Mouse (Mus musculus): ENCODE data around the gene Six5. TPM values are rescaled to one million over a fixed set of nuclear protein-coding genes. Genes with fewer than 3 reads are reported as not detected.

The Six5 gene
- polyA plus RNA-seq, 1 experiment from 2014 or later = 7.4 TPM

DNA sequence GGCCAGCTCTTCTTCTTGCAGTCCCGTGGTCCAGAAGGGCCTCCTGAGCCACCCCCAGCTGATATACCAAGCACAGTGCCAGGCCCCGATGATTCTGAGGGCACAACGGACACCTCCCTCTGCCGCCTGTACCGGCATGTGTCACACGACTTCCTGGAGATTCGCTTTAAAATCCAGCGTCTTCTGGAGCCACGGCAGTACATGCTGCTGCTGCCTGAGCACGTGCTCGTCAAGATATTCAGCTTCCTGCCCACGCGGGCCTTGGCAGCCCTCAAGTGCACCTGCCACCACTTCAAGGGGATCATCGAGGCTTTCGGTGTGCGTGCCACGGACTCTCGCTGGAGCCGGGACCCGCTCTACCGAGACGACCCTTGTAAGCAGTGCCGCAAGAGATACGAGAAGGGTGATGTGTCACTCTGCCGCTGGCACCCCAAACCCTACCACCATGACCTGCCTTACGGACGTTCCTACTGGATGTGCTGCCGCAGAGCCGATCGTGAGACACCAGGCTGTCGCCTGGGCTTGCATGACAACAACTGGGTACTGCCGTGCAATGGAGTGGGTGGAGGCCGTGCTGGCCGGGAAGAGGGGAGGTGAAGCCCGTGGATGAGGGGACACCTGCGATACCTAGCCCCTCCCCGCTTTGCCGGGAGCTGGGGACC lies 42.4 kb downstream of the Six5 start:
- Histone ChIP-seq H3K4me3 (no peak overlapping the region), H3K36me3 (replicated peaks) (peaks cover 77% of the 10 kb centered on the region)
- WGBS = 94% methylated on average over 38 of the region's 38 CpGs

DNA sequence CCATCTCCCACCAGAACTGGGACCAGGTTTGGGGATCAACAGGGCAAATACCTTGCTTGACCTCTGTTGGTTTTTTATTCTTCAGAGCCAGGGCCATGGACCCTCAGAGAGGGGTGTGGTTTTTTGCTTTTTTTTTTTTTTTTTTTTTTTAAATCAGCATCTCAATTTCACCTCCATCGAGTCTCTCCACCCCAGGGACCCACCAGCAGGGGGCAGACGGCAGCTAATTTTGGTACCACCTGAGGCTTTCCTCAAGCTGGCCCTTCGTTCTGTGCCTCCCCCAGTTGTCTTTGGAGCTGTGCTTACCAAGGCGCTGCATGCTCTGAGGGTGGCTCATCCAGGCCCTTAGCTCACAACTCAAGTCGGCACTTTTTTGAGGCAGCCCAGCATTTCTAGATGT lies 43.0 kb downstream of the Six5 start:
- Histone ChIP-seq H3K27me3 (ENCODE audit: poor library complexity, severe bottlenecking) (no peaks in the 10 kb centered on the region), H3K4me3 (no peak overlapping the region), H3K9me3 (no peaks in the 10 kb centered on the region), H3K27ac (no peak overlapping the region), H3K4me1 (no peaks in the 10 kb centered on the region), H3K36me3 (replicated peaks) (peaks cover 77% of the 10 kb centered on the region)
- DNase-seq (ENCODE audit: extremely low spot score, low spot score) = no peak
- 59% methylated on average over 5 of the region's 5 CpGs for WGBS

More for the DNA sequence above, 42.4 kb downstream of the Six5 start:
- Histone ChIP-seq H3K27me3 (ENCODE audit: poor library complexity, severe bottlenecking) (no peaks in the 10 kb centered on the region), H3K9me3 (no peaks in the 10 kb centered on the region), H3K4me1 (peaks cover 3% of the 10 kb centered on the region), H3K27ac (no peak overlapping the region)
- DNase-seq (ENCODE audit: extremely low spot score, low spot score) = no peak

DNA sequence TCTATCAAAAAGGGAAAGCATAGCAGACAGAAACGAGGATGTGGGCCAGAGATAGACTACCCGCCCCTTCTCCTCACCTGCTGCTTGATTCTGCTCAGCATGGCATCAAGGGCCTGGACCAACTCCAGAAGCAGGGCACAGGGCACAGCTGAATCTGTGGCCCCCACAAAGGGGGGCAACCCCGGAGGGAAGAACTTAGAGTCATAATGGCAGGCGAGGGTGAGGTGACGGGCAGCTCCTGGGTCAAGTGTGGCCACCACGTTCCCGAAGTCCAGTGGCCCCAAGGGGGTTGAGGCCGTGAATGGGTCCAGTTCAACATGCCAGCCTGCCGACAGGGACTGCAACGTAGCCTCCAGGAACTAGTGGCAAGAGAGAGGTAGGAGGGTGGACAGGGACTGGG lies 52.4 kb downstream of the Six5 start:
- no peak overlapping the region for H3K27ac ChIP-seq
- H3K4me1 ChIP-seq = peaks cover 30% of the 10 kb centered on the region
- H3K27me3 ChIP-seq (ENCODE audit: poor library complexity, severe bottlenecking) = no peaks in the 10 kb centered on the region
- no peaks in the 10 kb centered on the region for H3K9me3 ChIP-seq
- no peak for DNase-seq (ENCODE audit: extremely low spot score, low spot score)
- H3K4me3 ChIP-seq = no peak overlapping the region
- whole genome bisulfite sequencing = 87% methylated on average over 10 of the region's 10 CpGs
- H3K36me3 ChIP-seq (replicated peaks) = peaks cover 30% of the 10 kb centered on the region

DNA sequence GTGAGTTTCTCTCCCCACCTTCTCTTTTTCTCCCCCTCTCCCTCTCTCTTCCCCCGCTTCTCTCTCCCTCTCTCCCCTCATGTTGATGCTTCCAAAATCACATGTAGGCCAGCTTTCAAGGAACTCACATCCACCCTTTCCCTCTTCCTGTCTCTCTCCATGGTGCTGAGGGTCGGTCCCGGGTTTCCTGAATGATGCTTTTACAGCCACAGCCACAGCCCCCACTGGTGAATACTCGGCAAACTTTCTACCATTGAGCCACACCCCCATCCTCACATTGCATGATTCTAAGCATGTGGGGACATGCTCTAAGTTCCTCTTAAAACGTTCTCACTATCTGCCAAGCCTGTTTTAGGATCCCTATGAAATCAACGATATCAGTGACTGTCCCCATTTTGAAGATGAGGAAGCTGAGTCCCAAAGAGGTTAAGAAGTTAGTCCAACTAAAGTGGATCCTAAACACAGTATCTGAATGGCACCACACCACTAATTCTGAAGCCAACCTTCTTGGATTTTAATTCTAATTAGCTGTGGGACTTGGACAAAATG lies 53.2 kb downstream of the Six5 start:
- no peaks in the 10 kb centered on the region for H3K27me3 ChIP-seq (ENCODE audit: poor library complexity, severe bottlenecking)
- no peak for DNase-seq (ENCODE audit: extremely low spot score, low spot score)
- peaks cover 30% of the 10 kb centered on the region for H3K4me1 ChIP-seq
- no peaks in the 10 kb centered on the region for H3K9me3 ChIP-seq
- H3K4me3 ChIP-seq = peak overlapping the region; percentile 89; the same call in 1 of the 2 replicates
- H3K36me3 ChIP-seq (replicated peaks) = peaks cover 36% of the 10 kb centered on the region
- no peak overlapping the region for H3K27ac ChIP-seq
- 64% methylated on average over 6 of the region's 6 CpGs for WGBS

Small RNA genes within 50 kb of the gene (microRNA-seq; reads per million reads assigned to microRNA genes)
- gene Mir3100 = not detected

Other genes with a start within 250 kb of the Six5 start
- gene Pglyrp1, start 223.3 kb upstream of the Six5 start, polyA plus RNA-seq (2016; fragmentation: Nextera tagmentation; extraction: Ambion mirVana) = 0.93 and 1.0 TPM in 2 replicates
- 30.0 and 31.0 TPM in 2 replicates for gene Ccdc61, start 184.2 kb upstream of the Six5 start, polyA plus RNA-seq (2016; fragmentation: Nextera tagmentation; extraction: Ambion mirVana)
- gene Nova2, start 168.7 kb upstream of the Six5 start, polyA plus RNA-seq (2016; fragmentation: Nextera tagmentation; extraction: Ambion mirVana) = 2.2 and 2.9 TPM in 2 replicates
- gene Nanos2, start 107.2 kb upstream of the Six5 start, polyA plus RNA-seq (2016; fragmentation: Nextera tagmentation; extraction: Ambion mirVana) = 0.15 TPM in 1 of 2 replicates, not detected in the other
- gene Mypop, start 103.3 kb upstream of the Six5 start, polyA plus RNA-seq (2016; fragmentation: Nextera tagmentation; extraction: Ambion mirVana) = 3.9 and 4.4 TPM in 2 replicates
- 21.3 and 22.1 TPM in 2 replicates for gene Irf2bp1, start 90.5 kb upstream of the Six5 start, polyA plus RNA-seq (2016; fragmentation: Nextera tagmentation; extraction: Ambion mirVana)
- gene Foxa3, start 71.1 kb upstream of the Six5 start, polyA plus RNA-seq (2016; fragmentation: Nextera tagmentation; extraction: Ambion mirVana) = not detected in 2 replicates
- gene Sympk, start 70.2 kb upstream of the Six5 start, polyA plus RNA-seq (2016; fragmentation: Nextera tagmentation; extraction: Ambion mirVana) = 41.2 and 46.3 TPM in 2 replicates
- gene Rsph6a, start 39.9 kb upstream of the Six5 start, polyA plus RNA-seq (2016; fragmentation: Nextera tagmentation; extraction: Ambion mirVana) = not detected in 2 replicates
- 14.4 and 16.3 TPM in 2 replicates for gene Dmwd, start 18.4 kb upstream of the Six5 start, polyA plus RNA-seq (2016; fragmentation: Nextera tagmentation; extraction: Ambion mirVana)
- 8.3 and 9.1 TPM in 2 replicates for gene Dmpk, start 10.7 kb upstream of the Six5 start, polyA plus RNA-seq (2016; fragmentation: Nextera tagmentation; extraction: Ambion mirVana)
- 0.81 and 1.1 TPM in 2 replicates for gene Gm4969, start 23.8 kb downstream of the Six5 start, polyA plus RNA-seq (2016; fragmentation: Nextera tagmentation; extraction: Ambion mirVana)
- gene Fbxo46, start 25.3 kb downstream of the Six5 start, polyA plus RNA-seq (2016; fragmentation: Nextera tagmentation; extraction: Ambion mirVana) = 17.8 and 18.4 TPM in 2 replicates
- 14.7 and 16.0 TPM in 2 replicates for gene Qpctl, start 54.7 kb downstream of the Six5 start, polyA plus RNA-seq (2016; fragmentation: Nextera tagmentation; extraction: Ambion mirVana)
- gene Snrpd2, start 55.1 kb downstream of the Six5 start, polyA plus RNA-seq (2016; fragmentation: Nextera tagmentation; extraction: Ambion mirVana) = 183 and 193 TPM in 2 replicates
- gene Gipr, start 71.5 kb downstream of the Six5 start, polyA plus RNA-seq (2016; fragmentation: Nextera tagmentation; extraction: Ambion mirVana) = 0.22 and 0.25 TPM in 2 replicates
- gene Eml2, start 81.8 kb downstream of the Six5 start, polyA plus RNA-seq (2016; fragmentation: Nextera tagmentation; extraction: Ambion mirVana) = 5.3 and 6.4 TPM in 2 replicates
- 1.6 and 2.0 TPM in 2 replicates for gene Gpr4, start 117.9 kb downstream of the Six5 start, polyA plus RNA-seq (2016; fragmentation: Nextera tagmentation; extraction: Ambion mirVana)
- 50.7 and 51.4 TPM in 2 replicates for gene Opa3, start 133.7 kb downstream of the Six5 start, polyA plus RNA-seq (2016; fragmentation: Nextera tagmentation; extraction: Ambion mirVana)
- 47.4 and 56.9 TPM in 2 replicates for gene Vasp, start 177.2 kb downstream of the Six5 start, polyA plus RNA-seq (2016; fragmentation: Nextera tagmentation; extraction: Ambion mirVana)
- 0.41 and 0.51 TPM in 2 replicates for gene Ppm1n, start 185.5 kb downstream of the Six5 start, polyA plus RNA-seq (2016; fragmentation: Nextera tagmentation; extraction: Ambion mirVana)
- gene Rtn2, start 188.0 kb downstream of the Six5 start, polyA plus RNA-seq (2016; fragmentation: Nextera tagmentation; extraction: Ambion mirVana) = 32.1 and 33.1 TPM in 2 replicates
- 0.10 TPM in 1 of 2 replicates, not detected in the other for gene Fosb, start 215.5 kb downstream of the Six5 start, polyA plus RNA-seq (2016; fragmentation: Nextera tagmentation; extraction: Ambion mirVana)